Mouse (Mus musculus) adipocyte (in vitro differentiated cells): ENCODE measurements at regions not wholly inside any gene's neighbourhood (a gene's known extent, or its start where the extent isn't known, plus 50 kb on each side); places are given as distances from the start of the nearest gene placed in this dataset.

Experiments used
- DNase-seq: peaks from one replicate; pipeline ENCODE4 v3.0.0-alpha.2; 2016; ENCODE audit warnings: low spot score

DNA sequence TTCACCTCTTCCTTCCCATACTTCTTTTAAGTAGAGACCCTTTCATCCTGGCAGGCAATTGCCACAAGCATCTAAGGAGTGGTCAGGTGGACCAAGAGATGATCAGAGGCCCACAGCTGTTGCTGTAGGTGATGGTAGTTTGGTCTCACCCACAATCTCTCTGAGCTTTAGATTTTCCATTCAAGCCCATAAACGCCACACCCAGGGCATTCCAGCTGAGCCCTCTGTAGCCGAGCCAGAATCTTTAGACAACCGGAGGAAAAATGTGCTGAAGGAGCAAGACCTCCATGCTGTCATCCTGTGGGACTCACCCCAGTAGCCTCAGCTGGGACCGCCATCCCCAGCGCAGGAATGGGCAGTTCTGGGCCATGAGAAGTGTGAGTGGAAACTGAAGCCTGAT is 93.7 kb upstream of the Dlx2 start:
- no peak for DNase-seq

DNA sequence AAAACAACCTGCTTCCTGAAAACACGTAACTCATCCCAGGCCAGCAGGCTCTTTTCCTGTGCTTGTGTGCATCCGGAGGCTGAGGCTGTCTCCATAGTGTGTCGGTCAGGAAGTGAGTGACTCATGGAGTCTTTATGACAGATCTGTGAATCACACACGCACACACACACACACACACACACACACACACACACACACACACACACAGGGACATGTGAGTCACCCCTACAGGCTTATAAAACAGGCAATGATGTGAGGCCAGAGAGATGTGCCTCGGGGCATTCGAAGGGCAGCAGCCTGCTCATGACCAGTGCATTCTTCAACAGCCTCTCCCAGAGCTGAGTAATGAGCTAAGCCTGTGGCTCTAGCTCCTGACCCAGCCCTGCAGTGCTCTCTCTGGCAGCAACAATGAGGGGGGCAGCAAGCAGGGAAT is 97.5 kb upstream of the Dlx2 start:
- peak; percentile 47 for DNase-seq

DNA sequence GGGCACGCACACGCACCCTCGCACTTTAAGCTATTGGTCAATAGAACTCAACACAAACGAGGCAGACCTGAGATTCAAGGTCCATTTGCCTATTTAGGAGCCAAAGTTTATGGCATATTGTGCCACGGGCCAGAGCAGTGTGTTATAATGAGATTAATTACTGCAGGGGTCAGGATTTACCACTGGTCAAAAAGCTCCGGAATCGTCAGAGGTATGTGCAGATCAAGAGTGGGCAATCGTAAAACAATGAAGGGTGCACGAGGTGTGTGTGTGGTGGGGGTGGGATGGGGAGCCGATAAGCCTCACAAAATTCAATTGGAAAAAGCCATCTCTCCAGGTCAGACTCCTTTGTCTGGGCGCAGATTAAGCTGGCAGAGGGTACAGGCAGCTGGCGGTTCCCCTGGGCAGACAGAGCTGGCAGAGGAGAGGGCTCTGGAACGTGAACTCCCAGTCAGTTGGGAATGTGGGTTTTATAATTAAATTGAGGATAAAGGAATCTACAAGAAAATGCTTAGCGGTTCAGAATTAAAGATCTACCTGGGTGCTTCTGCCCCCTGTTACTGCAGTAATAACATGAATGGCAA is 97.4 kb upstream of the Itga6 start:
- DNase-seq, result no peak

DNA sequence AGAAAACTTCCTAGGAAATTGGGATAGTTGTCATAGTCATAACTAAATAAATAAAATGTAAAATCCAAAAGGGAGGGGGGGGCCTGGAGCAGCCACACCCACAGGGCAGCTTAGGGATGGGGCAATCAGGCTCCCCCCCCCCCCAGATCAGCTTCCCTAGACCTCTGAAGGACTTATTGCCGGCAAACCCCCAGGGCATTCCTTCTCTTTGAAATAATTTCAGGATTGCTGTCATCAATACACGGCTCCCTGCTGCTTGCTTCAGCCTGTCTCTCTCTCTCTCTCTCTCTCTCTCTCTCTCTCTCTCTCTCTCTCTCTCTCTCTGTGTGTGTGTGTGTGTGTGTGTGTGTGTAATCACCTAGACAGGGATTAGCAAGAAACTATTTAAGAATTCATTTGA is 93.8 kb upstream of the Itga6 start:
- no peak for DNase-seq

DNA sequence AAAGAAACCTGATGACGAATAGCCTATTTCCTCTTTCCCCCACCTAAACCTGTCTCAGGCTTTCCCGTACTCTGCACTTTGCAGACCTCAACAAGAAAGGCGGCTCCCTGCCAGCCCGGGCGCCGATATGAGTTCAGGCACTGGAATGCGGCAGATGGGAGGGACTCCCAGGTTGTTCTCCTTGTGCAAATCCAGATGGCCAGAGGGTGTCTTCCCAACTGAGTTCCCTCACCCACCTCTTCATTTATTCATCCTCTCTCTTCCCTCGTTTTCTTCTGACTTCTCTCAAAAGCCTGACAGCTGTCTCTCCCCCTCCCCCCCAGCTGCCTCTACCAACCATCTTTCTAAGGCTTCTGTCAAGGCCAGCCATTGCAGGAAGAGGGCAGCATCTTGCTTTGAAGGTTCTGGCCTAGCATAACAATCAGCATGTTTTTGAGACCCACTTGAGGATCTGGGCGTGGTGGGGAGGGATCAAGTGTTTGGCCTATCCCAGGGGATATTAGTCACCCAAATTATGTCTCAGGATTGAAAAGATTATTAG is 93.1 kb upstream of the Itga6 start:
- DNase-seq, result no peak

DNA sequence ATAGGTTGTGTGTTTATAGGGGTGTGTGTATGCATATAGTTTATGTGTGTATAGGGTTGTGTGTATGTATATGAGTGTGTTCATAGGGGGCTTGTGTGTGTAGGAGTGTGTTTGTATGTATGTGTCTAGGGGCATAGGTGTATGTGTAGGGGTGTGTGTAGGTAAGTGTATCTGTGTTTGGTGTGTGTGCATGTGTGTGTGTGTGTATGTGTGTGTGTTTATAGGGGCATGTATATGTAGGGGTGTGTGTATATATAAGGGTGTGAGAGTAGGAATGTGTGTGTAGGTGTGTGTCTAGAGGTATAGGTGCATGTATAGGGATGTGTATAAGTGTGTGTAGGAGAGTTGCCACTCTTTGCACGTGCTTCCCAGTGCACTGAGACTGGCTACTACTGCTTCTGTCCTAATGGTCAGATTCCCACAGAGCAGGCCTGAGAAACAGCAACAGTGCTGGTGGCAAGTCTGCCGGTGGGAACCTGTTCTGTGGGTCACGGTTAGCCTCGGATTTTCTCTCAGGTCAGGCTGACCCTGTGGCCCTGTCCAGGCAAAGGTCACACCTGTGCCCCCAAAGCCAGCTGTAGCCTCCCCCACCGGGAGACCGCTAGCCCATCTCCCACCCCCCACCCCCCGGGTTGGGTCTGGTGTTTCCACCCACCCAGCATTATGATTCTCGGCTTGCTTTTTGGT is 90.5 kb upstream of the Itga6 start:
- no peak for DNase-seq

DNA sequence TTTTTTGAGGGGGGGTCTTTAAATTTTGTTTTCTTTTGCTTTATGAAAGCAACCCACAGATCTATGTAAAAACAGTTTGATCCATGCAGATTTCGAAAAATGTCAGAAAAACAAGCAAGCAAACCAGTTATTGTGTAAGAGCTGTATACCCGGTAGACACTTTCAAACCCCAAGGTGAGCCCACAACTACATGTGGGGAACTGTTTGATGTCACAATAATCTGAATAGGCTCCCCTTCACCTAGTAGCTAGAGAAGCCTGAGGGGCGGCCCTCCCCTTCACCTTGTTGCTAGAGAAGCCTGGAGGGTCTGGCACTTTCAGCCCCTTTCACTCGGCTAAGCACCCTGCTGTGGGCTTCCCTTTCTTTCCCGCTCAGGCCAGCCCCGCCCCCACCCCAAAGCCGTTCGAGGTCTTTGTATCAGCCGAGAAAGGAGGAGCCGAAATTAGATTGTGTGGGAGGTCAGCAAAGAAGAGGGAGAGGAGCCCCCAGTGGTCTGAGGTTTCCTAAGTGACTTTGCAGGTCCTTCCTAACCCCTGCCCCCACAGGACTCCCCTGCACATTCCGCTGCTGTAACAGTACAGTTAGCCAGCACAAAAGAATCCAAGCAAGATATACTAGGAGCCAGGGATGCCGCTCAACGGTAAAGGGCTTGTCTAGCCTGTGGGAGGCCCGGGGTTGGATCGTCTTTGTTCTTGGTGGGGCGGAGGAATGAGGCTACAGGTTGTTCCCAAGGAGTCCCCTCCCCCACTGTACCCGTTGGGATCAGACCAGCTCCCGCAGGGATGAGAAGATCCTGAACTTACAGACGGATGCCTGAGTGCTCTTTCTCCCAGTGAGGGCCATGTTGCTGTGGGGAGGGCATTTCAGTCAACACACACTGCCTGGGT is 89.7 kb upstream of the Itga6 start:
- no peak for DNase-seq

DNA sequence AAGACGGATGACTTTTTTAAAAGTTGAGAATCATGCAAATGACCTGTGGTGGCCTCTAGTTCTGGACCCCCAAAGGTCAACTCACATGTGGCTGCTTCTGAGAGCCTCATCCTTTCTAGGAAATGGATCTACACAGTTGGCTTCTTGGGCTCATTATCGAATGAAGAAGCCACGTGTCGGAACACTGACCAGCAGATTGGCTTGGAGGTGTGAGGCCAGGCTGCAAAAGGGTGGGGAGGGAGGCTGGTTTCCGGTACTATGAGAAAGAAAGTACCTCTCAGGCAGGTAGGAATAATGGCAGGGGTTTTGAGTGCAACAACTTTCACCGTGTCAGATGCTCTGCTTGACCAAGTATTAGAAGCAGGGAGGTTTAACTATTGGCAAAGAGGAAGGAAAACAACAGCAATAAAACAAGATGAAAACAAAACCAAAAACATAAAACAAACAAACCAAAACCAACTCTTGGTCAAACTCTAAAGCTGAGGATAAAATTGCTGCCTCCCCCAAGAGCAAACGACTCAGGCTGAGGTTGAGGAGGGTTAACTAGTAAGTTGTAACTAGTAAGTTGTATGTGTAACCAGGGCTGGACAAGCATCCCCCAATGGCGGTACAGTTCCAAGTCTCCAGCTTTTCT is 88.7 kb upstream of the Itga6 start:
- DNase-seq, result no peak

DNA sequence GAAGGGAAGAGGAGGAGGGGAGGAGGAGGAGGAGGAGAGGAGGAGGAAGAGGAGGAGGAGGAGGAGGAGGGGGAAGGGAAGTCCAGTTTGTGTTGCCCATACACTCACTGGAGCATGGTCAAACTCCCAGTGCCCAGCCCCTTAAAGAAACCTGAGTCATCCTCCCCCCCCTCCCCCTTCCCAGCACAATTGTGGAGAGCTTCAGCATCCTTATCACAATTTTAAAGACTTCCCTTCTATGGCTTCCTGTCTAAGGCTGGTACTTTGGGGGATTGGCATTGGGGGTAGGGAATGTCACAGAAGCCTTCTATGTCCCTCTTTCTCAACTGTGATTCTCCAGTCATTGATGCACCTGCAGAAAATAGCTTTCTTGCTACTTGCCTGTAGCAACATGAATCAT is 84.0 kb upstream of the Itga6 start:
- no peak for DNase-seq

DNA sequence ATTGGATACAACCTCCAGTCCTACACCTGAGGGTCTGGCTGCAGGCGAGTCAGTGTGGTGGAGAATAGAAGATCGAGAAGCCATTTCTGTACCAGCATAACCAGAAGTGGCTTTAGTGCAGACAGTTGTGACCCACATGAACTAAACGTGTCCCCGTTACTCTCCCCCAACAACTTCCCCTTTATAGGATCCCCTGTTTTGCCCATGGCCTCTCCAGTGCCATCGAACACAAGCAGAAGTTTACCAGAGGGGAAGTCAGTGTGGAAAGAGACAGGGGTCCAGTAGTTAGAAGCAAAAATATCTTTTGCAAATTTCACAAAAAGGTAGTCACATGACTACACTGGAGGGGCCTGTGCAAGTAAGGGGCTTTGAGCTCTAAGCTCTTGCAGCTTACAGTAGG is 83.4 kb upstream of the Itga6 start:
- DNase-seq, result no peak

DNA sequence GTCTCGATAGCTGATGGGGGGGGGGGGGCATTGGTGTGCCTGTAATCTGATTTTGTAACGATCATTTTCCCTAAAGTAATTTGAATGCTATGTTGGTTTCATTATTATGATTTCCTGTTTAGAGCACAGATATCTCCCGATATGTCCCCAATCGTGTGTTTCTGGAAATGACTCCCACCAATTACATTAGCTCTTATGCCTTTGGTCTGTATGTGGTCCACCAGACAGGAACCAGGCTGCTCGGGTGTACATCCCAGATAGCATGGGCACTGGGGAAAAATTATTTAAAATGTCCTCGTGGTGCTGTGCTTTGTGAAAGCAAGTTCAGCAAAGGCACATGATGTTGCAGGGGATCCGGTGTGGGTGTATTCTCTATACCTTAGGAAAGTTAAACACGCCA is 82.0 kb upstream of the Itga6 start:
- DNase-seq, result no peak

DNA sequence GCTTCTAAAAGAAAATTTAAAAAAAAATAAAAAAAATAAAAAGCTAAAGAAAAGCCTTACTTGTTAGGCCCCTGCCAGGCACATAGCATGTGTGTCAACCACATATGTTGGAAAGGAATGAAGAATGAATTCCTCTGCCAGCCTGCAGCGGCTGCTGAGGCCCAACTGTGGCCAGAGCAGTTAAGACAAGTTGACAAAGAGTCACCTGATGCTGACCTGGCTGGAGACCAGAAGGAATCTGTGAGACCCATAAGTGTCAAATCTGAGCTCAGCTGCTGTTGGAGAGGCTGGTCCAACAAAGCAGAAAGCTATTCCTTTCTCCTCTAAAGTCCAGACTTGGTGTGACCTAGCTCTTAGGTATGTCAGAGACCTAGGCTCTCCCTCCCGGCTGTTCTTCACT is 78.5 kb upstream of the Itga6 start:
- peak; percentile 47 for DNase-seq

DNA sequence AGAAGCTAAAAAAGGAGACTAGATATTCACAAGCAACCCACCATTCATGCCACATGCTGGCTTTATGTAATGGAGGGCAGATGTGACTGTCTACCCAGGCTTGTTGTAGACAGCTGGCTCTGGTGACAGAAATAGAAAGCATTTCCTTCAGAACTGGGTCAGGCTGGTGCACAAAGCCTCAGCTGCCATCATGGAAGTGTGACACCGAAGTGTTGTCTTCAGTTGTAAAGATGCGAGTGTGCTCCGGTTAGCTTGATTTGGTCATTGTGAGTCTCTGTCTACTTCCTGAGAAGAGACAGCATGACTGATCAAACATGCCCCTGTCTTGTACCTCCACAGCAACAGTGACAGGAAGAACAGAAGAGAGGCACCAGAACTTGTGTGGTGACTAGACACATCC is 77.7 kb upstream of the Itga6 start:
- no peak for DNase-seq

DNA sequence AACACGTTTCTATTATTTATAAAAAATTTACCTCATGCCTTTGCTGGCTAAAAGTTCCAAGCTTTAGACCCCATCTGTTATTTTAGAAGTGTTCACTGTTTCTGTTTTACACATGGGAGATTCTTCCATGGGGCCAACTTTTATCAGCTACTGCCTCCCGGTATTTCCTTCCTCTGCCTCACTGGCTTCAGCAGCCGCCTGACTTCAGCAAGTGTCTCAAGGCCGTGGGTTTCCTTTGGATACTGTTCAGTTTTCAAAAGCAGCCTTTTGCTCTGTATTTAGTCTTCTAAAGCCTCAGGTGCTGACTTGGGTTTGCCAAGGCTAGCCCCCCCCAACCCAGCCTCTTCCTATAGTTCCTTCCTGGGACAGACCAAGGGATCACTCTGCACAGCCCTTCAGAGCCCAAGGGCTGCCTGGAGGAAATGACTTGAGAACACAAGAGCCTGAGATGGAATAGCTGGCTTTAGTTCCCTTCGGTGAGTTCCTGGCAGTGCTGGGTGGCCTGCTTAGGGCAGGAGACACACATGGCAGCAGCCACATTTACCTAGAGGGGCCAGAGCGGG is 75.1 kb upstream of the Itga6 start:
- DNase-seq, result no peak

DNA sequence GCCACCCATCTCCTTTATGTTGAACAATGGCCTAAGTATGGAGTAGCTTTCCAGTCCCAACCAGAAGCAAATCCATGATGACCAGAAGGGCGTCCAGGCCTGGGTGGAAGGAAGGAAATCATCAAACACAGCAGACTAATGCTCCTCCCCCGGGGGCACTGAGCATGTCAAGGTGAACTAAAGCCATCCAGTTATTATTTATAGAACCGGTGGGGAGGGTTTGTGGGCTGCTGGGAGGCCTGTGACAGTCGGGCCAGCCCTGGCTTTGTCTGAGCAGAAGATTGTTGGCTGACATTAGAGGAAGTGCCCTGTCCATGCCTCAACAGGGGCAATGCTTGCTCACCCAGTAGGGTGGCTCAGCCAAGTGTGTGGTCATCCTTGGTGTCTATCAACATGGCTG is 74.5 kb upstream of the Itga6 start:
- DNase-seq, result no peak

DNA sequence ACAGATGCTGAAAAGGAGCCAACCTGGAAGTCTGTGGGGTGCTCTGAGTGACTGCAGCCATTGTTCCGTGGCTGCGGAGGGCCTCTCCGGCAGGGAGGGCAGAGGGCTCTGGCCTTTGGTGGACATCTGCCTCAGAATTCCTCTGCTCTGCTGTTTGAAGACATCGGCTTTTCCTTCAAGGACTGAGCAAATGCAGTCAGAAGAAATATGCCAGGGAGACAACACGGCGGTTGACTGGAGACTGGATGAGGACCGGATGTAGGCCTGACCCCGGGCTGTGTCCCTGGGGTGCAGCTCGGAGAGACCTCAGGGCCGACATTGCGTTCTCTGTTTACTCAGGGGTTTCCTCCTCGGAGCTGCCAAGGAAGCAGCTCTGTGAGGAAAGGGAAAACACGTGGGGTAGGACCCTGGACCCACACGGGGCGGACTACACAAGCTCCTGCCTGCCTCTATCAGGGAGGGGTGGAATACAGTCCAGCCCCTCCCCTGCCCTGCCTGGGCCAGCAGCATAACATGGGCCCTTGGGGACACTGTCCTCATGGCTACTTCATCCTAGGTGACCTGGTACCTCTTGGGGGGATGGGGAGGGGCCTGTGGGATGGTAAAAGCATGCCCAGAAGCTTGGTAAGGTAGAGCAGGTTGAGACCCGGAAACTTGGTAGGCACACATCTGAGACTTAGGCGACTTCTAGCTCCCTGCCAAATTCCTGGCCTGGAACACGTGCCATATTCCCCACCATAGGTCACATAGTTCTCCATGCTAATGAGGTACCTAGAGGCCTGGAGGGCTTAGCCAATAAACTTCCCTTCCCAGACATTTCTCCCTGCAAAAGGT is 72.1 kb upstream of the Itga6 start:
- no peak for DNase-seq

DNA sequence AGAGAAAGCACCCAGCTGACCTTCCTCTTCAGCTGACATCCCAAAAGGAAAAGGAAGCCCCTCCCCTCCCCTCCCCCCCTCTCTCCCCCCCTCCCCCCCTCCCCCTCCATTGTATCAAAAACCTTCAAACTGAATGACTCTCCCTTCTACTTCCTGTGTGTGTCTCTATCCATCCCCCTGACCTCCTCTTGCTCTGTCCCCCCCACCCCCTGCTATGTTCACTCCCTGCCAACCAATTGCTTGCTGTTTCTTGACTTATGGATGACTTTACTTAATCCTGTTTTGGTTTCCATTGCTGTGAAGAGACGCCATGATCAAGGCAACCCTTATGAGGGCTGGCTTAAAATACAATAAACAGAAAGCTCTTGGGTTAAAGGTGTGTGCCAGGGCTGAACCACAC is 64.7 kb upstream of the Itga6 start:
- DNase-seq, result no peak

DNA sequence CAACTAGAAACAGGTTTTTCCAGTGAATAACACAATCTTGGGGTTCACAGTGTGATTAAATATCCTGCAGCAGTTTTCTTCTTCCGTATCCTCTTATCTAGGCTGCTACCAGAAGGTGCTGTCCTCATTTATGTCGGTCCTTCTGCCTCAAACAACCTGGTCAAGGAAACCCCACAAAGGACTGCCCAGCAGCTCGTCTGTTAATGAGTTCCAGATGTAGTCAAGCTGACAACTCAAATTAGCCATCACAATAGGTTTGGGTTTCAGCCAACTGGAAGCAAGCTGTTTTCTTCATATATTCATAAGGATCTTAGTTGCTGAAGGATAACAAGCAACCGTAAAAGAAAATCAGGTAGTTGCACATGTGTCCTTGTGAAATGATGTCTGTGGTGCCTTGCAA is 64.3 kb upstream of the Itga6 start:
- DNase-seq, result no peak

DNA sequence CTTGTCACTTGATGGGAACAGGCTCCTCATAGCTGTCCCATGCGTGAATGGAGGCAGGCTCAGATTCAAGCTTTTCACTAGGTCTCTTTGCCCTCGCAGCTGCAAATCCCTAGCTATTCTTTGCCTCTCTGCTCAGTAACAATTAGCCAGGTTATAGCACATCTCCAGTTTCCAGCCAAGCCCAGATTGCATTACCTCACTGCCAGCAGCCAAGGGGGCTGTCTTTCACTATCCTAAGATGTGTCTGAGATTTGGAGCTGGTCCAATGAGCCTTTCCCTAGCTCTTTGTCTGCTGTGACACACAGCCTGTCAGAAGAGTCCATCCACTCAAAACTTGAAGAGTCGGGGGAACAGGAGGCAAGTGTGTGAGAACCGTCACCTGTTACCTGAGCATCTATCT is 62.0 kb upstream of the Itga6 start:
- DNase-seq, result no peak

DNA sequence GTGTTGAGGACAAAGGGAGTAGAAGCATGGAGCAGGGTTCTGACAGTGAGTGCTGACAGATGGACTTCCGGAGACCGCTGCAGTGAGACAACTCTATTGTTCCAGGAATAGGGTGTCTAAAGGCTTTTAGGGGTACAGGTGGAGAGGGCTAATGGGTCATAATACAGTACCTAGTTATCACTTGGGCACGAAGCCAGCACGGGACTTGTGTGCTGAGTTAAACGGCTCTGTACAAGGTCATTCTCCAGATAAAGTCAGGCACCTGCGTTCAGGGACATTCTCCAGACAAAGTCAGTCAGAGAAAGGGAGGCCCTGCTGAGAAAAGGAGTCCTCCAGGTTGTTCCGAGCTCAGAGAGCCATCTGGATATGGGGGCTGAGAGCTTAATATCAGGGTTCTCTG is 60.2 kb upstream of the Itga6 start:
- no peak for DNase-seq

DNA sequence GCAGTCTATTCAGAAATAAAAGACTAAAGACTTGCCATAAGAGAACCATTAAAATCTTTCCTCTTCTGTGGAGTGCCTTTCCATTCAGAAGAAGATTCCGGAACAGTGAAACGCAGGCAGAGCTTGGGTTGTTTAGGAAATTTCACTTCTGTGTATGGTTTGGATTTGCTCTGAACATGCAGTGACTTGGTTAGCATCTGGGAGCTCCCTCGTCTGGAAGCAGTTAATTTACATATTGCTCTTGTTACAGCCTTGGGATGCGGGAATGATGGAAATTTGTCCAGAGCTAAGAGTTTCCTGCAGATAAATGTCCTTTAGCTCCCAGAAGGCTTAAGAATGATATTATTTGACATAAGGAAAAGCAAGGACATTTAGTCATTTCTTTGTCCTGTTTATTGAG is 56.4 kb upstream of the Itga6 start:
- DNase-seq, result no peak
